Mouse (Mus musculus) embryonic facial prominence, embryonic 10.5 days (tissue): ENCODE results near the gene Sap25. TPM values are rescaled to one million over a fixed set of nuclear protein-coding genes. Genes with fewer than 3 reads are reported as not detected.

Experiments
- polyA plus RNA-seq: library from polyadenylated mRNA; unstranded; fragments of >200 nt; fragmentation: Nextera tagmentation; extraction: Ambion mirVana; gene quantifications from 2 replicates; pipeline ENCODE4 v1.2.1, GENCODE M21; 2016

Gene Sap25
- polyA plus RNA-seq, 1 experiment from 2014 or later: 9.2 TPM

Other genes starting within 250 kb of the Sap25 start
- 0.11 and 0.16 TPM in 2 replicates for gene Zan, start 164.3 kb upstream of the Sap25 start, polyA plus RNA-seq
- 55.3 and 59.9 TPM in 2 replicates for gene Pop7, start 138.8 kb upstream of the Sap25 start, polyA plus RNA-seq
- 15.2 and 15.3 TPM in 2 replicates for gene Gigyf1, start 122.8 kb upstream of the Sap25 start, polyA plus RNA-seq
- gene Epo, start 108.1 kb upstream of the Sap25 start, polyA plus RNA-seq: 2.1 and 2.3 TPM in 2 replicates
- 276 and 281 TPM in 2 replicates for gene Gnb2, start 107.8 kb upstream of the Sap25 start, polyA plus RNA-seq
- 4.5 and 5.4 TPM in 2 replicates for gene Actl6b, start 87.8 kb upstream of the Sap25 start, polyA plus RNA-seq
- gene Tfr2, start 71.5 kb upstream of the Sap25 start, polyA plus RNA-seq: 1.7 and 2.2 TPM in 2 replicates
- 15.9 and 17.2 TPM in 2 replicates for gene Mospd3, start 40.3 kb upstream of the Sap25 start, polyA plus RNA-seq
- gene Pcolce, start 27.6 kb upstream of the Sap25 start, polyA plus RNA-seq: 122 and 128 TPM in 2 replicates
- gene Fbxo24, start 12.3 kb upstream of the Sap25 start, polyA plus RNA-seq: 0.17 and 0.36 TPM in 2 replicates
- gene Lrch4, start 12.2 kb upstream of the Sap25 start, polyA plus RNA-seq: 36.7 and 46.5 TPM in 2 replicates
- gene Gm20605, start 12.2 kb upstream of the Sap25 start, polyA plus RNA-seq: 14.2 and 14.6 TPM in 2 replicates
- 0.16 and 0.34 TPM in 2 replicates for gene Irs3, start 4.4 kb downstream of the Sap25 start, polyA plus RNA-seq
- gene Agfg2, start 43.4 kb downstream of the Sap25 start, polyA plus RNA-seq: 21.3 and 23.0 TPM in 2 replicates
- 3.0 and 3.6 TPM in 2 replicates for gene Nyap1, start 100.3 kb downstream of the Sap25 start, polyA plus RNA-seq
- gene Tsc22d4, start 104.4 kb downstream of the Sap25 start, polyA plus RNA-seq: 89.8 and 94.3 TPM in 2 replicates
- gene Ppp1r35, start 137.5 kb downstream of the Sap25 start, polyA plus RNA-seq: 47.9 and 49.1 TPM in 2 replicates
- 9.1 and 11.5 TPM in 2 replicates for gene Mepce, start 146.3 kb downstream of the Sap25 start, polyA plus RNA-seq
- gene Zcwpw1, start 146.5 kb downstream of the Sap25 start, polyA plus RNA-seq: 14.5 and 17.5 TPM in 2 replicates
- 0.28 and 0.79 TPM in 2 replicates for gene Pilra, start 194.9 kb downstream of the Sap25 start, polyA plus RNA-seq
- 0.16 TPM in 1 of 2 replicates, not detected in the other for gene Pilrb1, start 216.8 kb downstream of the Sap25 start, polyA plus RNA-seq
- not detected in 2 replicates for gene Pilrb2, start 230.5 kb downstream of the Sap25 start, polyA plus RNA-seq